Mouse (Mus musculus) layer of hippocampus, adult 18-20 months (tissue): Measurements from ENCODE around the gene 0610010F05Rik. TPM values are rescaled to one million over a fixed set of nuclear protein-coding genes. Genes with fewer than 3 reads are reported as not detected.

Experiments used
- DNase-seq, 2 experiments: peaks; one replicate each; pipeline ENCODE4 v3.0.0; 2022; ENCODE audit warnings: low spot score in 2 of 2
- total RNA-seq, 2 experiments: library from RNA; stranded (reverse); gene quantifications; 2 replicates each; pipeline ENCODE4 v1.2.3; 2021

0610010F05Rik gene
- total RNA-seq, 2 experiments from 2014 or later, result 27.7 to 28.4 TPM

DNA sequence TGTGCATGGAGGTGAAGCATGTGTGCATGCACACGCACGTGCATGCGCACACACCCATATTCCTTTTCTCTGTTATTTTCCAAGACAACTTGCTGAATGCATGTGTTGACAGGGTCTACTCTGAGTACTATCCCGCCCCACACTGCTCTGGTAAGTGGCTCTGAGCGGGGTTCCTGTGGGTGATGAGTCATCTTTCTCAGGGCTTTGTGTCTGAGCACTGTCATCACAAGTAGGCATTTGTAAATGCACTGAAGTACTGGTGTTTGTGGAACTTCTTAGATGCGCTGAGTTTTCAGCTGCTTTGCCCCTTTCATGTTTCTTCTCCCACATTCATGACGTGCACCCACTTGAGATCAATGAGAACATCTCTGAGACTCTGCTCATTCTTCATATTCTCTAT, 63.3 kb downstream of the 0610010F05Rik start:
- no peak for DNase-seq

DNA sequence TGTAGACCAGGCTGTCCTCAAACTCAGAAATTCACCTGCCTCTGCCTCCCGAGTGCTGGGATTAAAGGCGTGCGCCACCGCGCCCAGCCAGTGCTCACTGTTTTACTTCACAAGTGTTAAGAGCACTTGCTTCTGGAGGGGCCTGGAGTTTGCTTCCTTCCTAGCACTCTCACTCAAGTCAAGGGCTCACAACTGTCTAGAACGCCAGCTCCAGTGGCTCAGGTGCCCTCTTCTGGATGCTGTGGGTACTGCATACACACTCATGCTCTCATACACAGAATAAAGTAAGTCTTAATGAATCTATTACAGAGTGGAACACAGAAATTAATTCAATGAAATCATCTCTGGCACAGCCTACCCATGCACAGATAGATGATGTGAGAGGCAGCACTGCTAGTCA, 67.7 kb downstream of the 0610010F05Rik start:
- peak; percentile 50 to 94 for DNase-seq

GRCm38 (mm10) chr11:23557039-23557630, 76.3 kb downstream of the 0610010F05Rik start:
- no peak for DNase-seq

DNA sequence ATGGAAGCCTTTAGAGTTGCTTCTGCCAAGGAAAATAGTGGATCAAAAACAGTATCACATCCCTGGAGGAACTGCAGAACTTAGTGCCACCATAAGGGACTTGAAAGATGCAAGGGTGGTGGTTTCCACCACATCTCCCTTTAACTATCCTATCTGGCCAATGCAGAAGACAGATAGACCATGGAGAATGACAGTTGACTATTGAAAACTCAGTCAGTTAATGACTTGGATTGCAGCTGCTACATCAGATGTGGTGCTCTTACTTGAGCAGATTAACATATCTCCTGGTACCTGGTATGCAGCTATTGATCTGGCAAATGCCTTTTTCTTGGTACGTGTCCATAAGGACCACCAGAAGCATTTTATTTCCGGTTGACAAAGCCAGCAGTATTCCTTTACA, 96.0 kb downstream of the 0610010F05Rik start:
- no peak for DNase-seq

DNA sequence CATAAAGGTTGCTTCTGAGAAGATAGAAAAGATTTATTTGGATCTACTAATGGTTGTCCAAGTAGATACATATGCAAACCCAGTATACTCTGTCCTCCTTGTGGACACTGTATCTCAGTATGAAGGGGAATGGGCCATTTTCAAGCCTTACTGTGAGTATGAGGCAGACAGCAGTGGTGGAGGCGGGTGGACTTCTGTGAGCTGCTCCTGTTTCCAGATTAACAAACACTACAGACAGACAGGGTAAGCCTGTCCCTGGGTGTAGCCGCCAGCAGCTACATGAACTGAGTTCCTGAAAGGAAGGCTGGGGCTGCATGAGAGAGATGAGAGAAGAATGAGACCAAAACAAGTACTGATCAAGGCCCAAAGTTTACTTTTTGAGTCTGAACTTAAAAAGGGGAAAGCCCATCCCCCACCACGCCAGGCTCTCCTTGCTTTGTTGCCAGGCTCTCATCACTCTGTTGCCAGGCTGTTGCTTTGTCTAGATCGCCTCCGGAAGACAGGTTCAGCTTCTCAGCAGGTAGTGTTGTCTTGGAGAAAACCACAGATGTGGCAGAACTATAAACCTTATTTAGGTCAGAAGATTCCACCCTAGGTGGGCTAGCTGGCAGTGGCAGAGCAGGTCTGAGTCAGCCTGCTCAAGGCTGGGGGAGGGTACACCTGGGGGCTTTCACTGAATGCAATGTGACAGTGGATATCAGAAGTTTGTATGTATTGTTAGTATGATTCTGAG, 112.8 kb downstream of the 0610010F05Rik start, which contains the start of gene 1700093K21Rik:
Gene 1700093K21Rik (minus strand): TSS at position 683 of the 733 bp plus-strand sequence.
- DNase-seq, result peak in 1 of 2 experiments; percentile 68

DNA sequence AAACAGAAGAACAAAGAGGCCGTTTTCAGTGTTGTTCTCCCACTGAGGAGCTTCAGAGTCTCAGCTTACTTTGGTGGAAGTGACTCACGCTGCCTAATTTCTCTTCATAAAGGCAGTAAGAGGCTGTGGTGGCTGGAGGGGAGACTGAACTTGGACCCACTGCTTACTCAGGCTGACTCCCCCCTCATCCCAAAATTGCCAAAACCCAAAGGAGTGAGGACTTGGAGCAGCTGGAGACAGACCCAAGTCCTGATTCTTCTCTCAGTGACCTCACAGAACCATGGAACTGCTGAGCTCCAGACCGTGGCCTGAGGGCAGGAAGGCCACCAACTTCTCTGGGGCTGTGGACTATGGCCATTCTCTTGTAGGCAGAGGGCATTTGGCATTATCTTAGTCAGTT, 114.5 kb downstream of the 0610010F05Rik start:
- no peak for DNase-seq

- no peak for DNase-seq
Observed at GRCm38 (mm10) chr11:23515315-23515714, 118.1 kb downstream of the 0610010F05Rik start.

Other genes starting within 250 kb of the 0610010F05Rik start
- 10 to 100 TPM; 54.7 to 56.4 TPM for gene Ahsa2, start 135.6 kb downstream of the 0610010F05Rik start, total RNA-seq
- not detected for gene 1700093K21Rik, start 112.5 kb downstream of the 0610010F05Rik start, total RNA-seq
- 10 to 100 TPM; 12.2 to 14.6 TPM for gene Pus10, start 32.0 kb upstream of the 0610010F05Rik start, total RNA-seq
- 10 to 100 TPM; 23.9 to 25.0 TPM for gene Pex13, start 32.3 kb upstream of the 0610010F05Rik start, total RNA-seq
- 1 to 10 TPM; 2.2 TPM for gene Rel, start 137.3 kb upstream of the 0610010F05Rik start, total RNA-seq